Mouse (Mus musculus): ENCODE measurements around the gene Crlf1. TPM values are rescaled to one million over a fixed set of nuclear protein-coding genes. Genes with fewer than 3 reads are reported as not detected.

Crlf1 gene
- polyA plus RNA-seq, 1 experiment from 2014 or later: 5.8 TPM

- Histone ChIP-seq H3K27me3 (ENCODE audit: control insufficient read depth, insufficient read depth, low read length) (no peaks in the 10 kb centered on the region), H3K9ac (ENCODE audit: low read length) (no peak overlapping the region), H3K4me1 (replicated peaks; ENCODE audit: control insufficient read depth, insufficient read depth) (no peaks in the 10 kb centered on the region; the same call in 1 of the 2 replicates), H3K27ac (replicated peaks) (no peak overlapping the region), H3K9me3 (ENCODE audit: control insufficient read depth, low read length) (no peaks in the 10 kb centered on the region), H3K4me2 (replicated peaks; ENCODE audit: low read depth) (no peak overlapping the region), H3K4me3 (ENCODE audit: low read depth, low read length) (no peak overlapping the region), H3K36me3 (ENCODE audit: control insufficient read depth, insufficient read depth, low read length) (peaks cover 18% of the 10 kb centered on the region)
- no peak for DNase-seq (ENCODE audit: low spot score)
- ATAC-seq (ENCODE audit: low FRiP score, low TSS enrichment): no peak
- TF ChIP-seq EP300 (optimal IDR thresholded peaks at IDR 0.05): no peak
- no peak for TF ChIP-seq CTCF (IDR thresholded peaks at IDR 0.05; ENCODE audit: low read depth)
- WGBS: 91% methylated on average over 11 of the region's 11 CpGs
Measured at GRCm38 (mm10) chr8:70512253-70512903, 19.4 kb downstream of the Crlf1 start.

DNA sequence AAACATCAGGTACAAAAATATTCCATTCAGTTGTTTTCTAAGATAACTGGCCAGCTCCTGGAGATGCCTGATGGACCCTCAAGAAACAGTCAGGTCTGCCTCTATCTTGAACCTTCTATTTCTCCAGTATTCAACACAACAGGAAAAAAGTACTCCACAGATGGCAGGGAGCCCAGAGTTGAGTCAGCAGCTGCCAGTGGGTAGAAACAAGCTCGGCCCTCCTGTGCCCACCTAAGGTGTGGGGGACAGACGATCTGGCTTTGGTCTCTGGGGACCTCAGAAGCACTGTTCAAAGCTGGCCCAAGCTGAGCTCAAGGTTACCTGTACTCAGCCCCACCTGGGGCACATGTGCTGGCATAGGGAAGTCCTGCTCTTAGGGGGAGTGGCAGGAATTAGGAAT, 20.5 kb downstream of the Crlf1 start:
- no peaks in the 10 kb centered on the region; the same call in 1 of the 2 replicates for H3K4me1 ChIP-seq (replicated peaks; ENCODE audit: control insufficient read depth, insufficient read depth)
- H3K9ac ChIP-seq (ENCODE audit: low read length): no peak overlapping the region
- no peak overlapping the region for H3K4me2 ChIP-seq (replicated peaks; ENCODE audit: low read depth)
- ATAC-seq (ENCODE audit: low FRiP score, low TSS enrichment) (no peak), DNase-seq (ENCODE audit: low spot score) (no peak)
- no peak overlapping the region; the same call in 1 of the 2 replicates for H3K27ac ChIP-seq (replicated peaks)
- no peaks in the 10 kb centered on the region for H3K9me3 ChIP-seq (ENCODE audit: control insufficient read depth, low read length)
- H3K4me3 ChIP-seq (ENCODE audit: low read depth, low read length): no peak overlapping the region
- H3K36me3 ChIP-seq (ENCODE audit: control insufficient read depth, insufficient read depth, low read length): peaks cover 12% of the 10 kb centered on the region
- H3K27me3 ChIP-seq (ENCODE audit: control insufficient read depth, insufficient read depth, low read length): no peaks in the 10 kb centered on the region
- TF ChIP-seq CTCF (IDR thresholded peaks at IDR 0.05; ENCODE audit: low read depth) (no peak), EP300 (optimal IDR thresholded peaks at IDR 0.05) (no peak)
- WGBS: 47% methylated on average over 2 of the region's 2 CpGs

DNA sequence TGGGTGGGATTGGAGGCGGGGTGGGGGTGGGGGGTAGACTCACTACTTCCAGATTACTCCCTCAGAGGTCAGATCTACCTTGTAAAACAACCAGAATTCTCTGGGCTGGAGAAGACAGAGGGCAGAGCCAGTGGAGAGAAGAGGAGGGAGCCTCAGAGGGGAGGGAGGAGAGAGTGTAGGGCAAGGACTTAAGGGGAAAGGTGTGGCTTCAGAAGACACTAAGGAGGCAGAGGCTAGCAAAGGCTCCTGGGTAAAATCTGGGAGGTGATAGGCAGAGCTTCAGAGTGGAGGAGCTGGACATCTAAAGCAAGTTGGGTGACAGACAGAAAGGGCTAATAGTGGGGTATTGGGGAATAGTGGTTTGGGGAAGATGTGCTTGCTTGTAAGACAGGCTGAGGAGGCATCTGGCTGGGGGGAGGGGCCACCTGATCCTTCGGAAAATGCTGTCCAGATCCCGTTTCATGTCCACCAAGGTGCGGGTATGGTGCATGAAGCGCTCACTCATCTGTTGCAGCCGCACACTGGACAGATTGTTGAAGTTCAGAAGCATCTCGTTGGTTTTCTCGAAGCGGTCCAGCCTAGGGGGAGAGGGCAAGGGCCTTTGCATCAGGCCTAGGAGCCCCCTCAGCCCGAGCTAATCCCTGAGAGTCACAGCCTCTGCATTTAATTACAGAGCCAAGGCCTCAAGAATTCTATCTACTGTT, 25.1 kb downstream of the Crlf1 start:
- ATAC-seq (ENCODE audit: low FRiP score, low TSS enrichment) (no peak), DNase-seq (ENCODE audit: low spot score) (no peak)
- Histone ChIP-seq H3K9ac (ENCODE audit: low read length) (no peak overlapping the region), H3K27me3 (ENCODE audit: control insufficient read depth, insufficient read depth, low read length) (no peaks in the 10 kb centered on the region), H3K4me3 (ENCODE audit: low read depth, low read length) (no peak overlapping the region), H3K4me2 (replicated peaks; ENCODE audit: low read depth) (no peak overlapping the region), H3K9me3 (ENCODE audit: control insufficient read depth, low read length) (no peaks in the 10 kb centered on the region), H3K4me1 (replicated peaks; ENCODE audit: control insufficient read depth, insufficient read depth) (no peaks in the 10 kb centered on the region), H3K27ac (replicated peaks) (no peak overlapping the region), H3K36me3 (ENCODE audit: control insufficient read depth, insufficient read depth, low read length) (peaks cover 5% of the 10 kb centered on the region)
- WGBS: 84% methylated on average over 10 of the region's 10 CpGs
- TF ChIP-seq CTCF (IDR thresholded peaks at IDR 0.05; ENCODE audit: low read depth) (no peak), EP300 (optimal IDR thresholded peaks at IDR 0.05) (no peak)

GRCm38 (mm10) chr8:70519043-70519442, 26.1 kb downstream of the Crlf1 start:
- Histone ChIP-seq H3K4me3 (ENCODE audit: low read depth, low read length) (no peak overlapping the region), H3K9me3 (ENCODE audit: control insufficient read depth, low read length) (no peaks in the 10 kb centered on the region), H3K27me3 (ENCODE audit: control insufficient read depth, insufficient read depth, low read length) (no peaks in the 10 kb centered on the region), H3K4me2 (replicated peaks; ENCODE audit: low read depth) (no peak overlapping the region), H3K36me3 (ENCODE audit: control insufficient read depth, insufficient read depth, low read length) (peaks cover 3% of the 10 kb centered on the region), H3K4me1 (replicated peaks; ENCODE audit: control insufficient read depth, insufficient read depth) (no peaks in the 10 kb centered on the region), H3K27ac (replicated peaks) (0 out of 2 replicates have a peak overlapping the region, but pooled peaks have one; percentile 8), H3K9ac (ENCODE audit: low read length) (no peak overlapping the region)
- TF ChIP-seq EP300 (optimal IDR thresholded peaks at IDR 0.05): no peak
- TF ChIP-seq CTCF (IDR thresholded peaks at IDR 0.05; ENCODE audit: low read depth): no peak
- DNase-seq (ENCODE audit: low spot score): no peak
- peak; percentile 33; the same call in 1 of the 2 replicates for ATAC-seq (ENCODE audit: low FRiP score, low TSS enrichment)
- WGBS: 73% methylated on average over 6 of the region's 6 CpGs

GRCm38 (mm10) chr8:70519606-70520005, 26.6 kb downstream of the Crlf1 start:
- Histone ChIP-seq H3K27me3 (ENCODE audit: control insufficient read depth, insufficient read depth, low read length) (no peaks in the 10 kb centered on the region), H3K4me1 (replicated peaks; ENCODE audit: control insufficient read depth, insufficient read depth) (no peaks in the 10 kb centered on the region), H3K9me3 (ENCODE audit: control insufficient read depth, low read length) (no peaks in the 10 kb centered on the region), H3K36me3 (ENCODE audit: control insufficient read depth, insufficient read depth, low read length) (peaks cover 3% of the 10 kb centered on the region), H3K4me3 (ENCODE audit: low read depth, low read length) (no peak overlapping the region), H3K27ac (replicated peaks) (0 out of 2 replicates have a peak overlapping the region, but pooled peaks have one; percentile 8), H3K9ac (ENCODE audit: low read length) (no peak overlapping the region), H3K4me2 (replicated peaks; ENCODE audit: low read depth) (no peak overlapping the region)
- DNase-seq (ENCODE audit: low spot score) (no peak), ATAC-seq (ENCODE audit: low FRiP score, low TSS enrichment) (no peak)
- 46% methylated on average over 2 of the region's 2 CpGs for WGBS
- no peak for TF ChIP-seq EP300 (optimal IDR thresholded peaks at IDR 0.05)
- no peak for TF ChIP-seq CTCF (IDR thresholded peaks at IDR 0.05; ENCODE audit: low read depth)
